Mouse (Mus musculus) intestine, embryonic 14.5 days (tissue): ENCODE results near the gene Map2k5. TPM values are rescaled to one million over a fixed set of nuclear protein-coding genes. Genes with fewer than 3 reads are reported as not detected.

Source experiments
- ATAC-seq: fragments of 200-750 bp; cut with Nextera tagmentation; replicated peaks from 2 replicates; pipeline ENCODE4 v1.8.0; 2017; ENCODE audit warnings: low read depth, moderate number of reproducible peaks, moderate TSS enrichment, moderate library complexity; ENCODE audit not compliant: low FRiP score, low TSS enrichment
- DNase-seq: peaks from one replicate; pipeline ENCODE4 v3.0.0-alpha.2; 2018; ENCODE audit warnings: low spot score
- H3K27ac ChIP-seq: fragments of 300-500 bp; sonication (generic); 2 replicates; pipeline ENCODE4 v1.5.1; 2014; ENCODE audit warnings: low read depth, mild to moderate bottlenecking, control low read depth
- H3K27me3 ChIP-seq: fragments of 300-500 bp; sonication (generic); replicated peaks from 2 replicates; pipeline ENCODE4 v1.6.1; 2014; ENCODE audit warnings: low read length, control low read depth; ENCODE audit not compliant: control insufficient read depth, insufficient read depth
- H3K36me3 ChIP-seq: fragments of 300-500 bp; sonication (generic); 2 replicates; pipeline ENCODE4 v1.6.1; 2014; ENCODE audit warnings: low read length, control low read depth; ENCODE audit not compliant: control insufficient read depth, insufficient read depth
- H3K4me1 ChIP-seq: fragments of 300-500 bp; sonication (generic); replicated peaks from 2 replicates; pipeline ENCODE4 v1.6.1; 2014; ENCODE audit warnings: low read length, control low read depth, mixed read lengths; ENCODE audit not compliant: control insufficient read depth, insufficient read depth
- H3K4me2 ChIP-seq: fragments of 300-500 bp; sonication (generic); 2 replicates; pipeline ENCODE4 v1.6.1; 2014; ENCODE audit warnings: low read length
- H3K4me3 ChIP-seq: fragments of 300-500 bp; sonication (generic); 2 replicates; pipeline ENCODE4 v1.5.1; 2014; ENCODE audit warnings: low read depth, low read length, control low read depth, mixed read lengths
- H3K9ac ChIP-seq: fragments of 300-500 bp; sonication (generic); 2 replicates; pipeline ENCODE4 v1.6.1; 2014; ENCODE audit warnings: mild to moderate bottlenecking, low read length
- H3K9me3 ChIP-seq: fragments of 300-500 bp; sonication (generic); 2 replicates; pipeline ENCODE4 v1.6.1; 2016; ENCODE audit warnings: low read length, control low read depth; ENCODE audit not compliant: control insufficient read depth
- WGBS: fragments of 180-500 bp; shearing (Covaris S2); extraction: QIAGEN DNeasy Blood & Tissue Kit; methylation state at CpG from one replicate; pipeline ENCODE4 v1.1.7; 2014; 5-methylcytosine and 5-hydroxymethylcytosine counted together
- polyA plus RNA-seq: library from polyadenylated mRNA; unstranded; fragments of >200 nt; fragmentation: Nextera tagmentation; extraction: Ambion mirVana; gene quantifications from 2 replicates; pipeline ENCODE4 v1.2.1, GENCODE M21; 2014

Gene Map2k5
- polyA plus RNA-seq, 1 experiment from 2014 or later = 31.2 TPM

DNA sequence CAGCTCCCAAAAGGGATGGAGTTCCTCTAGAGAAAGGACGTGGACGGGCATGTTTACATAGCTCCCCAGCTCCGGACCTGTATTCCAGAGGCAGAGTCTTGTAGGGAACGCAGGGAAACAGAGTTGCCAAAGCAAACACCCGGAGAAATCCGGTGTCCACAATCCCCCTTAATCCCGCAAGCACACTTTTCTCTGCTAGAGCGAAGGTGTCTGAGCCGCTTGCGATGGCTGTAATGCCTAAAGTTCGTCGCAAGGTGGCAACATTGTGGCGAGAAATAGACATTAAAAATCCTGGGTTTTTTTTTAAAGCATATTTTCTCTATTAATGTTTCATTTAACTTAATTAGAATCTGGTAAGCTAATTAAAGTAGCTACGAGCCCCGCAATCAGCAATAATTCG is 241.9 kb downstream of the Map2k5 start:
- Histone ChIP-seq H3K9me3 (no peaks in the 10 kb centered on the region), H3K36me3 (no peaks in the 10 kb centered on the region), H3K4me3 (peak overlapping the region; percentile 18), H3K27ac (no peak overlapping the region), H3K9ac (no peak overlapping the region), H3K27me3 (peaks cover 75% of the 10 kb centered on the region), H3K4me1 (peaks cover 7% of the 10 kb centered on the region), H3K4me2 (peak overlapping the region; percentile 44)
- peak; percentile 80 for DNase-seq
- under 1% methylated on average over 16 of the region's 16 CpGs for WGBS
- ATAC-seq = no peak

DNA sequence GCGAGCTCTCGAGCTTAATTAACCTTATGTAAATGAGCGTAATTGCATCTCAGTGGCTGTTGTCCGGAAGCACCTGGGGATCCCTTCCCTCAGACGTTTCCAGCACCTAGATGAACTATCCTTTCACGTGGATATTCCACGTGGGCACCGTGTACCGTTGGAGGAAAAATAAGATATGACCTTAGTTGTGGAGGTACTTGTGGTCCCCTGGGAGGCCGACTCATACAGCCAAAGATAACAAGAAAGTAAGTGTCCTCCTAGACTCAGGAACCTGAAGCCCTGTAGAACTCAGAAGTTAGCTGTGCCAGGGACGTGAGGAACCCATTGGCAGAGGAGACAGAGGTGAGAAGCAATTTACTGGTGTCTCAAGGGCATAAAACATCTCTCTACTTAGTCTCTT is 242.3 kb downstream of the Map2k5 start:
- Histone ChIP-seq H3K4me2 (peak overlapping the region; percentile 44), H3K27ac (no peak overlapping the region), H3K9ac (no peak overlapping the region), H3K27me3 (peaks cover 70% of the 10 kb centered on the region), H3K4me1 (peaks cover 7% of the 10 kb centered on the region), H3K4me3 (peak overlapping the region; percentile 18), H3K9me3 (no peaks in the 10 kb centered on the region), H3K36me3 (no peaks in the 10 kb centered on the region)
- no peak for DNase-seq
- ATAC-seq = no peak
- WGBS = 2% methylated on average over 11 of the region's 11 CpGs

DNA sequence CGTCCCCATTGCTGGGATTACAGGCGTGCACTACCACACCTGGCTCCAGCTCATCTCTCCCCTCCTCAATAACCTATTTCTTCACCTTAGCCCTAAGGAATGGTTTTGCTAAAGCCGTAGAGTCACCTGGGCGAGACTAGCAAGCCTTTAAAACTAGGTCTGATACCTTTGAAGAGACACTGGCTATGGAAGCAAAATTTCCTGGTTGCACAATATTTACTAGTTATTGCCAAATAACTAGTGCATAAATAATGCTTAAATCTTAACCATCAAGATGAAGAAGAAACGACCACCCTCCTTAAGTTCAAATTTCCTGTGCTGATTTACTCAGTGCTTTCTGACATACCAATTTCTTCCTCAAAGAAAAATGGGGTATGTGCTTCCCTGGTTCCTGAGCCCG is 244.0 kb downstream of the Map2k5 start:
- no peak overlapping the region for H3K9ac ChIP-seq
- peaks cover 53% of the 10 kb centered on the region for H3K27me3 ChIP-seq
- peaks cover 7% of the 10 kb centered on the region for H3K4me1 ChIP-seq

DNA sequence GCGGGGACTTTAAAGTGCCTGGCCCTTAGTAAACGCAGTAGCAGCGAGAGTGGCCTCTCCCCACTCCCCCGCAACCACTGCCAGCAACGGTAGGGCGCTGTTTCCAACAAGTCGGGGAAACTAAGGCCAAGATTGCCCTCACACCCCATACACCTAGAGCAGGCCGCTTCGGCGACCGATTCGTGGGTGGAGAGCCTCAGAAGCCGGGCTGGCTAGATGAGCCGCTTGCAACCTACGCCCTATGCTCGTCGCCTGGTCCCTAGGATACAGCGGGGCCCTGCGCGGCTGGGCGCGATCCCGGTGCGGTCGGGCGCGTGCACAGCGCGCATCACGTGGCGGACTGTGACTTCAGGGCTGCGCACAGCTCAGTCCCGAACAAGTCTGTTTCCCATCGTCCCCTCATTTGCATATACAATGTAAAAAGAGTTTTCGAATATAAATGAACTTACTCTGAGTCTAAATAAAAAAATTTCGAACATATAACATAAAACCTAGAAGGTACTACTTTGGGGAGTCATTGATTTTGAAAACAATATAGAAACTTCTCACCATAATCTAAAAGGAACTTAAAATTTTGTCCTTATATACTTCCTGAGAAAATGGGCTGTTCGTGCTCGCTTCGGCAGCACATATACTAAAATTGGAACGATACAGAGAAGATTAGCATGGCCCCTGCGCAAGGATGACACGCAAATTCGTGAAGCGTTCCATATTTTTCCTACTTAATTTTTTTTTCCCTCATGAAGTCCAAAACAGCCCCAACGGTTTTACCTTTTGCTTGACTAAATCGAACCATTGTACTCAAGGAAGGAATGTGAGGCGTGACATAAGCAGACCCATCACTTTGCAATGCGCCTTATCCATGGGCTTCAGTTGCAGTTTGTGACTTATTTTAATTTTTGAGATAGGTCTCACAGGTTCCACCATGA is 244.8 kb downstream of the Map2k5 start:
- Histone ChIP-seq H3K4me3 (peak overlapping the region; percentile 62), H3K9ac (peak overlapping the region; percentile 59), H3K9me3 (no peaks in the 10 kb centered on the region), H3K4me2 (peak overlapping the region; percentile 83), H3K36me3 (no peaks in the 10 kb centered on the region), H3K27ac (peak overlapping the region; percentile 67), H3K4me1 (peaks cover 7% of the 10 kb centered on the region), H3K27me3 (peaks cover 46% of the 10 kb centered on the region)
- DNase-seq = peak; percentile 94
- 1% methylated on average over 48 of the region's 48 CpGs for WGBS
- ATAC-seq = peak; percentile 98

More for the DNA sequence above, 244.0 kb downstream of the Map2k5 start:
- no peak for ATAC-seq
- H3K9me3 ChIP-seq = no peaks in the 10 kb centered on the region
- WGBS = 10% methylated on average over 6 of the region's 6 CpGs
- H3K36me3 ChIP-seq = no peaks in the 10 kb centered on the region
- H3K4me3 ChIP-seq = peak overlapping the region; percentile 62
- no peak for DNase-seq
- peak overlapping the region; percentile 83 for H3K4me2 ChIP-seq
- no peak overlapping the region for H3K27ac ChIP-seq

DNA sequence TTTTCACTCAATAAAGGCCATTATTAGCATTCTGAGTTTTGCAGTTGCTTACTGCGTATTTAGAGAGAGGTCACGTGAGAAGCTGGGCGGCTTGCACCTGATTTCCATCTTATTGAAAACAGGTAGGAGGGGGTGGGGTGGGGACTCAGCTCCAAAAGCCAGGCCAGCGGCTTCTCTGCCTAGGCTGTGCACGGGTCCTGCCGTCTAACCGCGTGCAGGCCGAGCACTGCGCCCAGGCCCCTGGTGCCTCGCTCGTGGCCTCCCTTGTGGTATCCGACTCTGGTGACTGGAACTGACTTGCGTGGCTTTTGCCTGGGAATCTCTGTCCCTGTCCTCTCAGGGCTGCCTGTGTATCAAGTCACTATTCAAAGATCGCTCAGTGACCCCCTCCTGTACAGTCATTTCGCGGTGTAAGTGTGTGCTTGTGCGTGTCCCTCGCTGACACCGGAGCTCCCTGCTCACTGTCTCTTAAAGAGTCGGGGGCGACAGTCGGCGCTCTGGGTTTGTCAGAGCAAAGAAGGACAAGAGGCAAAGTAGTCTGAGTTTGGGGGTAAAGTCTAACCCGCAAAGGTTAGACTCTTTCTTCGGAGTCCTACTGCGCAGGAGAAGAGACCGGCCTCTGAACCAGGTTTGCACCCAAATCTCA is 245.6 kb downstream of the Map2k5 start:
- Histone ChIP-seq H3K9me3 (no peaks in the 10 kb centered on the region), H3K36me3 (no peaks in the 10 kb centered on the region), H3K4me1 (peaks cover 7% of the 10 kb centered on the region), H3K4me2 (peak overlapping the region; percentile 83), H3K9ac (peak overlapping the region; percentile 59), H3K4me3 (peak overlapping the region; percentile 62), H3K27ac (peak overlapping the region; percentile 67), H3K27me3 (peaks cover 37% of the 10 kb centered on the region)
- WGBS = 3% methylated on average over 28 of the region's 28 CpGs
- ATAC-seq (peak; percentile 28), DNase-seq (peak; percentile 84)

DNA sequence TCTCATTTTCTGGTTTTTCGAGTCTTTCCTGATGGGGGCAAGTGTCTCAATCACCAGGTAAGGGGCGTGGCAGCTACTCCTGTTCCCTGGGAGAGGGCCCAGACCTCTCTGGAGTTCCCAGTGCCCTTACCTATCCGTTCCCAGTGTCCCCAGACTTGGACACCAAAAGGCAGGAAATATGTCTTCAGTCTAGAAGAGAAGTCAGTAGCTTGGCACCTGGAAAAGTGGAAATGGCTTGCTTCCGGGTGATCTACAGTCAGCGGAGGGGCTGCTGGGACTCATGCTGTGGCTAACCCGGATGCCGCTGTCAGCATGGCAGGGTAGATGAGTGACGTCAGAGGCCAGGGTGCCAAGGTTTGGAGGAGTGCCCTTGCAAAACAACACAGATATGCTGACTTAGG is 248.1 kb downstream of the Map2k5 start:
- H3K9ac ChIP-seq = no peak overlapping the region
- DNase-seq = no peak
- 86% methylated on average over 8 of the region's 8 CpGs for WGBS
- no peaks in the 10 kb centered on the region for H3K9me3 ChIP-seq
- no peak overlapping the region for H3K4me2 ChIP-seq
- H3K4me1 ChIP-seq = peaks cover 7% of the 10 kb centered on the region
- H3K27me3 ChIP-seq = peaks cover 14% of the 10 kb centered on the region
- H3K36me3 ChIP-seq = no peaks in the 10 kb centered on the region
- H3K27ac ChIP-seq = no peak overlapping the region
- ATAC-seq = no peak
- no peak overlapping the region for H3K4me3 ChIP-seq

DNA sequence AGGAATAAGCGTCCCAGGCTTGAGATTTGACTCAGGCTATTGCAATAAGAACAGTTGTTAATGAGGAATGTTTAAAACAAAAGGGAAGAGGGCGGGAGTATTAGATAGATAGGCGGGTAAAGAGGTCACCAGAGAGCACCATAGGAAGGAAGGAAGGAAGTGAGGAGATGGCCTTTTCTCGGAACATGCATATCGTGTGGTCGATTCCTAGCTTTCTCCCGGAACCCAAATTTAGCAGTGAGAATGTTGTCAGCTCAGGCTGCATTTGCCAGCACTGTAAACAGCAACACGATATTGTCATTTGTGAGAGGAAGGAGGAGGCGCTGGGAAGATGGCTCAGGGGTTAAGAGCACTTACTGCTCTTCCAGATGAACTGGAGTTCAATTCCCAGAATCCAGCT is 253.2 kb downstream of the Map2k5 start:
- Histone ChIP-seq H3K4me3 (no peak overlapping the region), H3K27me3 (no peaks in the 10 kb centered on the region), H3K4me1 (peaks cover 10% of the 10 kb centered on the region; the same call in 1 of the 2 replicates), H3K9ac (no peak overlapping the region), H3K9me3 (no peaks in the 10 kb centered on the region), H3K27ac (no peak overlapping the region), H3K4me2 (no peak overlapping the region), H3K36me3 (no peaks in the 10 kb centered on the region)
- 45% methylated on average over 9 of the region's 9 CpGs for WGBS
- DNase-seq (no peak), ATAC-seq (no peak)

DNA sequence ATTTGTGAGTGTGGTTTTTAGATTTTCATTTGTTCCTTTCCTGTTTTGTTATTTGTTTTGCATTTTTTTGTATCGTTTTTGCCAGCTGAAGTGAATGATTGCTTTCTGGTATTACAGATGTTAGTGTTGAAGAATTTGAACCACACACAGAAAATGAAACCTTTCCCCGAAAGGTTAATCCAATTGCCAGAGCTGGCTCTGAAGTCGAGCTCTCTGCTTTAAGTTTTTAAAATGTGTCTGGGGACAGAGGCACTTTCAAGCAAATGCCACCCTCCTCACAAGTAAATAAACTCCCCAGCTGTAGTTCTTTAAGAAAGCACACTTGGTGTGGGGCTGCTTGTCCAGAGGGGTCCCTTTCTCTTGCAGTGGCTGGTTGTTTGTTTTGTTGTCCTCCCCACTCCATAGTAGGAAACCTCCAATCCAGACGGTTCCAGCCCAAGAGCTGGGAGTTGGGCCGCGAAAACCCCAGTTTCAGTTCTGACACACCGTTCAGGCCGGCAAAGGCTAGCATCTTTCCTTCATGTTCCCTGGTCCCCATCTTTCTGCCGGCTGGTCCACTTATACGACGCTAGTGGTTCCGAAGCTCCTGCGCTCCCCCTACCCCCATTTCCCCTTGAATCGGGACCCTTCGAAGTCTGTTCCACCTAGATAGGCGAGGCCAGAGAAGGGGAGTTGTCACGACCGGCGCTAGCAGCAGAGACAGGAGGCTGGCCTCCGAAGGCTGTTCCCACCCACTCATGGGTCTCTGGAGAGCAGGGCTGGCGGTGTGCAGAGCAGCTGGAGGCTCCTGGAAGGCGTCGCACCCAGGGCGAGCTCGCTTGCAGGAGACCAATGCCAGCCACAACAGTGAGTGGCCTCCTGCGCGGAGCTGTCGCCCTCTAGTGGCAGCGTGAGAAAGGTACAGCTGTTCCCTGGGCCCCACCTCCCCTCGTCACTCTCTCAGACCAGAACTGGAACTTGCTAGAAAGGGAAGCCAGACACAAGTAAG is 254.0 kb downstream of the Map2k5 start:
- Histone ChIP-seq H3K27me3 (no peaks in the 10 kb centered on the region), H3K9ac (peak overlapping the region; percentile 55), H3K9me3 (no peaks in the 10 kb centered on the region), H3K4me1 (peaks cover 10% of the 10 kb centered on the region; the same call in 1 of the 2 replicates), H3K36me3 (no peaks in the 10 kb centered on the region), H3K4me2 (peak overlapping the region; percentile 89), H3K27ac (peak overlapping the region; percentile 80), H3K4me3 (peak overlapping the region; percentile 44)
- DNase-seq (peak; percentile 93), ATAC-seq (peak; percentile 94)
- WGBS = 6% methylated on average over 30 of the region's 30 CpGs
